Mouse (Mus musculus) urinary bladder, postnatal 25 days (tissue): ENCODE data around the gene Defb25.
"Not testable (repeated sequence)": the region's sequence is repeated elsewhere in the genome, so short reads cannot be mapped to it uniquely, and the experiment has no call there.

Experiments used
- DNase-seq: peaks from one replicate; pipeline ENCODE4 v3.0.0; 2022; ENCODE audit warnings: low spot score

Defb25 gene

GRCm38 (mm10) chr2:152622953-152623352 lies at the start of gene Defb25:
Gene Defb25, minus strand, starts transcription at chr2:152623053.
- DNase-seq, result no peak

GRCm38 (mm10) chr2:152672166-152672565 lies 49.3 kb upstream of the Defb25 start:
- DNase-seq, result no peak

- no peak for DNase-seq
Measured at GRCm38 (mm10) chr2:152671642-152671999, 48.8 kb upstream of the Defb25 start.

GRCm38 (mm10) chr2:152670983-152671641 lies 48.3 kb upstream of the Defb25 start:
- DNase-seq, result no peak

- DNase-seq, result no peak
Measured at GRCm38 (mm10) chr2:152669639-152670484, 47.0 kb upstream of the Defb25 start.

GRCm38 (mm10) chr2:152669256-152669638 lies 46.4 kb upstream of the Defb25 start, which contains the start of gene H13:
Gene H13, plus strand, starts transcription at chr2:152669461.
- DNase-seq, result peak; percentile 93

- not testable (repeated sequence) for DNase-seq
Measured at GRCm38 (mm10) chr2:152666191-152666590, 43.3 kb upstream of the Defb25 start.

- no peak for DNase-seq
Measured at GRCm38 (mm10) chr2:152661163-152661562, 38.3 kb upstream of the Defb25 start.

GRCm38 (mm10) chr2:152657398-152657797 lies 34.5 kb upstream of the Defb25 start:
- DNase-seq, result peak; percentile 45

GRCm38 (mm10) chr2:152653874-152654715 lies 31.2 kb upstream of the Defb25 start:
- peak; percentile 22 for DNase-seq

- DNase-seq, result no peak
Measured at GRCm38 (mm10) chr2:152652901-152653620, 30.2 kb upstream of the Defb25 start.

- no peak for DNase-seq
Measured at GRCm38 (mm10) chr2:152639406-152640113, 16.7 kb upstream of the Defb25 start.

GRCm38 (mm10) chr2:152638865-152639264 lies 16.0 kb upstream of the Defb25 start:
- no peak for DNase-seq

- no peak for DNase-seq
Measured at GRCm38 (mm10) chr2:152637381-152637780, 14.5 kb upstream of the Defb25 start.

- DNase-seq, result no peak
Measured at GRCm38 (mm10) chr2:152637006-152637322, 14.1 kb upstream of the Defb25 start.

GRCm38 (mm10) chr2:152636246-152637005 lies 13.6 kb upstream of the Defb25 start:
- DNase-seq, result peak; percentile 24

GRCm38 (mm10) chr2:152634311-152634710 lies 11.5 kb upstream of the Defb25 start:
- no peak for DNase-seq

- DNase-seq, result no peak
Measured at GRCm38 (mm10) chr2:152633334-152633733, 10.5 kb upstream of the Defb25 start.

GRCm38 (mm10) chr2:152629904-152630303 lies 7.1 kb upstream of the Defb25 start:
- no peak for DNase-seq

GRCm38 (mm10) chr2:152629239-152629638 lies 6.4 kb upstream of the Defb25 start:
- DNase-seq, result no peak
